Mouse (Mus musculus) ES-E14 (cell line): ENCODE data around the gene Pnpla1.

ENCODE experiments used
- CHD2 ChIP-seq: IDR thresholded peaks from 2 replicates; pipeline ENCODE4 v1.6.1; 2014; ENCODE audit warnings: mild to moderate bottlenecking, low read depth, low read length, inconsistent platforms
- HCFC1 ChIP-seq: IDR thresholded peaks from 2 replicates; pipeline ENCODE4 v1.6.1; 2012; ENCODE audit warnings: low read length, inconsistent platforms, borderline replicate concordance; ENCODE audit not compliant: insufficient read depth
- MAFK ChIP-seq: IDR thresholded peaks from 2 replicates; pipeline ENCODE4 v1.6.1; 2014; ENCODE audit warnings: mild to moderate bottlenecking, low read depth, low read length, inconsistent platforms; ENCODE audit not compliant: insufficient read depth
- ZC3H11A ChIP-seq: IDR thresholded peaks from 2 replicates; pipeline ENCODE4 v1.6.1; 2012; ENCODE audit warnings: low read depth, mild to moderate bottlenecking, inconsistent platforms, low read length, borderline replicate concordance
- ZNF384 ChIP-seq: IDR thresholded peaks from 2 replicates; pipeline ENCODE4 v1.6.1; 2012; ENCODE audit warnings: low read depth, low read length, inconsistent platforms

- no peak for TF ChIP-seq ZNF384
- TF ChIP-seq MAFK, result no peak
- TF ChIP-seq ZC3H11A, result no peak
- TF ChIP-seq CHD2, result no peak
- no peak for TF ChIP-seq HCFC1
Observed at GRCm38 (mm10) chr17:28904546-28905376, 46.5 kb downstream of the Pnpla1 start.
